Comparison of ENCODE assay signal across 16 mouse cellular contexts in genomic region chr7:110463471-110463870, GRCm38 (mm10).
"Had no signal": no experiment of that assay in that cellular context is flagged by ENCODE, and none has a peak within 500 bp of the region (broad histone marks: within the 10 kb centered on the region; RNA-seq: fewer than 3 reads in every experiment).

No protein-coding gene starts in this region.

- H3K4me2 ChIP-seq: liver, embryonic 11.5 days; liver, embryonic 15.5 days; midbrain, embryonic 11.5 days; neural tube, embryonic 13.5 days had no signal

- H3K36me3 ChIP-seq: limb, embryonic 10.5 days; liver, embryonic 15.5 days; neural tube, embryonic 13.5 days had no signal

- H3K27ac ChIP-seq: layer of hippocampus, adult 2 months; limb, embryonic 10.5 days; liver, embryonic 15.5 days; macrophage; neural tube, embryonic 13.5 days had no signal

- H3K4me3 ChIP-seq: layer of hippocampus, adult 2 months; limb, embryonic 10.5 days; liver, embryonic 15.5 days; megakaryocyte, embryonic 14.5 days; neural tube, embryonic 13.5 days had no signal

- ATAC-seq: lung, postnatal 0 days; midbrain, embryonic 16.5 days had no signal

- H3K9ac ChIP-seq: liver, embryonic 15.5 days; neural tube, embryonic 13.5 days had no signal

- DNase-seq: kidney, postnatal 10 days; kidney, postnatal 4 days; lung, adult 2 months; right cerebral cortex, adult 18-20 months; right cerebral cortex, postnatal 25 days; thymus, postnatal 36 days had no signal

- H3K4me1 ChIP-seq: limb, embryonic 10.5 days; liver, embryonic 15.5 days; megakaryocyte, embryonic 14.5 days; neural tube, embryonic 13.5 days had no signal

- H3K27me3 ChIP-seq: liver, embryonic 15.5 days; neural tube, embryonic 13.5 days had no signal

- H3K9me3 ChIP-seq: limb, embryonic 10.5 days; liver, embryonic 15.5 days; megakaryocyte, embryonic 14.5 days; neural tube, embryonic 13.5 days had no signal
